Mouse (Mus musculus): ENCODE data around the gene Slc35e3.

Slc35e3 gene

GRCm38 (mm10) chr10:117684298-117685170 is 61.6 kb downstream of the Slc35e3 start:
- DNase-seq (ENCODE audit: low spot score in 2 of 2) = no peak

DNA sequence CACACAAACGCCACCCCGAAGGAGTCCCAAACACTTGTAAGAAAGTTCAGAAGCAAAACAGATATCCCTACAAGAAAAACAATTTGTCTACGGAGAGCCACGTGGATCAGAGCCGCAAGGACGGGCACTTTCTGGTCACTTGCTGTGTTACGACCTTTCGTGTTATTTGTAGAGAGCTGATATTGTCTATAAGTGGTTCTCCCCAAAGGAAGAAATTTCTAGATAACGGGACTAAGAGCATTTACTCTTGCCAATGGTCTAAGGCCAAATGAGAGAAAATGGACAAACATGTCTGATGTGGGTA is 62.5 kb downstream of the Slc35e3 start:
- DNase-seq (ENCODE audit: low spot score in 2 of 2) = no peak
